Mouse (Mus musculus): Measurements from ENCODE around the gene Akr1b10. TPM values are rescaled to one million over a fixed set of nuclear protein-coding genes. Genes with fewer than 3 reads are reported as not detected.

Gene Akr1b10
- total RNA-seq, 2 experiments from 2014 or later: 26.7 to 26.9 TPM

DNA sequence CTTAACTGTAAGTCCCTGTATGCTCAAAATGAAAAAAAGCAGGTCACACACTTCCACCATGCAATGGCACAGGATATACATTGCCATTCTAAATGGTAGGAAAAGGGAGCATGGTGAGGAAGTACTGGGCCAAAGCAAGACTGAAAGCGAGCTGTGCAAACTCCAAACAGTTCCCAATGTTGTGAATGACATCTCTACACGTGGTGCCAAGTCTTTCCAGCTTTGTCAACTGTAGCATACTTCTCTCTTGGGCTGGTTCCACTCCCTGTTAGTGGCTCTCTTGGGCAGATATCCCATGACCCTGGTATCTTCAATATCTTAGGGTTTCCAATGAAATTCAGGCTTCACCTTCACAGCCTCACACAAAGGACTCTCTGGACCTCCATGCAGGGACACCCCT is 55.0 kb downstream of the Akr1b10 start:
- DNase-seq (ENCODE audit: low spot score in 2 of 2): no peak
- Histone ChIP-seq H3K27ac (no peak overlapping the region), H3K4me3 (no peak overlapping the region)
- TF ChIP-seq CTCF (conservative IDR thresholded peaks at IDR 0.05): no peak

DNA sequence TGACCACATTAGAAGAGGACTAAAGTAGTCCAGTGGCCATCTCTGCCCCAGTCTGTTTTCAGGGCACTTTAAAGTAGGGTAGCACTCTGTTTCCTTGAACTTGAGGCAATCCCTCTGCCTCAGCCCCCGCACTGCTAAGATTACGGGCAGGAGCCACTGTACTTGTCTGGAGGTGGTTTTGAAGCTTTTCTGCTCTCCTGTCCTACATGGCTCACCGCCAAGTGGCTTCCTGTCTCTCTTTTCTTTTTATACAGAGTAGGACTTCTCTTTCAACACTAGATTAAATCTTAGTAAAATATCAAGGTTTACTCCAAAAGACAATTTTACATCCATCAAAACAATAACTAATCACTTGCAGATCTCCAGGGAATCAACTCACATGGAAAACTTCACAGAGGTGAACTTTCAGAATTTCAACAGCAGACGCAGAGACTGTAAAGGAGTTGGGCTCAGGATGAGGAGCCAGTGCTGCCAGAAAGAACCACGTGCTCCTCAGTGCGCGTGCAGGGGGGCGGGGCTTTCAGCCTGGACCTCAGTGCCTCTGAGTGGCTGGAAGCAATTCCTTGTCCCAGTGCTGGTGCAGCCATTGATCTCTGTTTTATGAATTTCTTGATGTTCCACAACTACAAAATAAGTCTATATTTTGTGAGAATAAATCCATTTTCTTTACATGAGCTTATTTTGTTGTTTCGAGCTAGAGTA is 57.7 kb downstream of the Akr1b10 start:
- H3K27ac ChIP-seq: no peak overlapping the region
- DNase-seq (ENCODE audit: low spot score in 2 of 2): no peak
- H3K4me3 ChIP-seq: no peak overlapping the region
- TF ChIP-seq CTCF (conservative IDR thresholded peaks at IDR 0.05): no peak

DNA sequence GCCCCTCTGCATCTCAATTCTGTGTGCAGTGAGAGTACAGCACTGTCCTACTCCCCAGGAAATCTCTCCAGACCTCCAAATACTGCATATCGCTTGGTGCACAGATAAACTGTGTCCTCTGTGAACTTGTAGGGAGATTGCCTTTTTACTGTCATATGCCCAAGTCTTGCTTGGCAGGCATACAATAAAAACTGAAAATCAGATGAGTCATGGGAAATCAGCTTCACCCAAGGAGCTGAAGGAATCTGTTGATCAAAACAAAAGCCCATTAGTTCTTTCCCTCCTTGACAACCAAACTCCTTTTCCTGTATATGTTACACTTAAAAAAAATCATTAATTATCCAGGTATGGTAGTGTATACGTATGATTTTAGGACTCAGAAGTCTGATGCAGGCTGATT is 59.8 kb downstream of the Akr1b10 start:
- Histone ChIP-seq H3K4me3 (no peak overlapping the region), H3K27ac (no peak overlapping the region)
- no peak for TF ChIP-seq CTCF (conservative IDR thresholded peaks at IDR 0.05)
- DNase-seq (ENCODE audit: low spot score in 2 of 2): no peak

Other genes starting within 250 kb of the Akr1b10 start
- gene Slc35b4, start 207.1 kb upstream of the Akr1b10 start, total RNA-seq (2021): 10 to 100 TPM; 56.9 to 60.9 TPM
- gene Akr1b3, start 66.7 kb upstream of the Akr1b10 start, total RNA-seq (2021): 10 to 100 TPM; 42.1 to 46.3 TPM
- gene Akr1b8, start 30.1 kb upstream of the Akr1b10 start, total RNA-seq (2021): under 1 TPM; 0.44 to 0.82 TPM
- gene Akr1b7, start 28.1 kb downstream of the Akr1b10 start, total RNA-seq (2021): not detected
- 10 to 100 TPM; 69.8 to 70.9 TPM for gene Bpgm, start 92.0 kb downstream of the Akr1b10 start, total RNA-seq (2021)
- 10 to 100 TPM; 32.9 to 38.8 TPM for gene Cald1, start 214.3 kb downstream of the Akr1b10 start, total RNA-seq (2021)

Measured in layer of hippocampus, adult 2 months (tissue).